Mouse (Mus musculus) kidney, embryonic 16.5 days (tissue): ENCODE results near the gene Hemgn. TPM values are rescaled to one million over a fixed set of nuclear protein-coding genes. Genes with fewer than 3 reads are reported as not detected.

ENCODE experiments used
- ATAC-seq: fragments of 200-750 bp; cut with Nextera tagmentation; 2 replicates; pipeline ENCODE4 v1.8.0; 2017; ENCODE audit warnings: moderate TSS enrichment; ENCODE audit not compliant: low FRiP score, low TSS enrichment
- H3K27ac ChIP-seq: fragments of 300-500 bp; sonication (generic); 2 replicates; pipeline ENCODE4 v1.5.1; 2014; ENCODE audit warnings: low read length
- H3K27me3 ChIP-seq: fragments of 300-500 bp; sonication (generic); 2 replicates; pipeline ENCODE4 v1.6.1; 2014; ENCODE audit warnings: low read length, control low read depth, mixed read lengths; ENCODE audit not compliant: insufficient read depth
- H3K36me3 ChIP-seq: fragments of 300-500 bp; sonication (generic); 2 replicates; pipeline ENCODE4 v1.6.1; 2014; ENCODE audit warnings: low read length, control low read depth, mixed read lengths; ENCODE audit not compliant: insufficient read depth
- H3K4me1 ChIP-seq: fragments of 300-500 bp; sonication (generic); 2 replicates; pipeline ENCODE4 v1.6.1; 2014; ENCODE audit warnings: low read length, control low read depth, mixed read lengths; ENCODE audit not compliant: insufficient read depth
- H3K4me2 ChIP-seq: fragments of 300-500 bp; sonication (generic); replicated peaks from 2 replicates; pipeline ENCODE4 v1.6.1; 2014; ENCODE audit warnings: low read depth, low read length
- H3K4me3 ChIP-seq: fragments of 300-500 bp; sonication (generic); 2 replicates; pipeline ENCODE4 v1.5.1; 2014; ENCODE audit warnings: mild to moderate bottlenecking, low read length
- H3K9ac ChIP-seq: fragments of 300-500 bp; sonication (generic); replicated peaks from 2 replicates; pipeline ENCODE4 v1.6.1; 2014; ENCODE audit warnings: low read length
- H3K9me3 ChIP-seq: fragments of 300-500 bp; sonication (generic); 2 replicates; pipeline ENCODE4 v1.6.1; 2016; ENCODE audit warnings: low read length, control low read depth
- WGBS: fragments of 180-500 bp; shearing (Covaris S2); extraction: QIAGEN DNeasy Blood & Tissue Kit; methylation state at CpG from one replicate; pipeline ENCODE4 v1.1.7; 2014; 5-methylcytosine and 5-hydroxymethylcytosine counted together
- polyA plus RNA-seq: library from polyadenylated mRNA; unstranded; fragments of >200 nt; fragmentation: Nextera tagmentation; extraction: Ambion mirVana; gene quantifications from 2 replicates; pipeline ENCODE4 v1.2.1, GENCODE M21; 2015

Gene Hemgn
- polyA plus RNA-seq, 1 experiment from 2014 or later, result 1.4 TPM

GRCm38 (mm10) chr4:46418851-46419250 is 5.5 kb upstream of the Hemgn start:
- Histone ChIP-seq H3K36me3 (no peaks in the 10 kb centered on the region), H3K4me2 (no peak overlapping the region), H3K27ac (no peak overlapping the region), H3K4me1 (no peaks in the 10 kb centered on the region), H3K27me3 (no peaks in the 10 kb centered on the region), H3K9me3 (no peaks in the 10 kb centered on the region), H3K9ac (no peak overlapping the region), H3K4me3 (no peak overlapping the region)
- 89% methylated on average over 9 of the region's 9 CpGs for WGBS
- ATAC-seq, result no peak

GRCm38 (mm10) chr4:46417491-46417890 is 4.2 kb upstream of the Hemgn start:
- H3K9ac ChIP-seq, result no peak overlapping the region
- no peaks in the 10 kb centered on the region for H3K27me3 ChIP-seq
- H3K36me3 ChIP-seq, result no peaks in the 10 kb centered on the region
- H3K27ac ChIP-seq, result no peak overlapping the region
- no peaks in the 10 kb centered on the region for H3K9me3 ChIP-seq
- no peaks in the 10 kb centered on the region for H3K4me1 ChIP-seq
- ATAC-seq, result no peak
- H3K4me2 ChIP-seq, result no peak overlapping the region
- H3K4me3 ChIP-seq, result no peak overlapping the region
- 76% methylated on average over 3 of the region's 3 CpGs for WGBS

DNA sequence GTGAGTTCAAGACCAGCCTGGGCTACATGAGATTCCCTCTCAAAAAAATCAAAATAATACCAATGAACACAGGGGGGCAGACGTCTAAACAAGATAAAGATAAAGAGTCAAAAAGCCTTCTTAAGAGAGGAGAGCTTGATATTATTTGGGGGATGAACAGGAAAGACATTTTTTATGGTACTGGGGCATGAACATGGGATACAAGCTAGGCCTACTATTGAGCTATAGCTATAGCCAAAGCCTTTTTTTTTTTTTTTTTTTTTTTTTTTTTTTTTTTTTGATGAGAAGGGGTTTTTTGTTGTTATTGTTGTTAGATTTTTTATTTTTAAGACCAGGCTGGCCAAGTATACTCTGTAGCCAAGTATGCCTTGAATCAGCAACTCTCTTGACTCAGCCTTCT is 1.2 kb downstream of the Hemgn start:
- 56% methylated on average over 1 of the region's 1 CpGs for WGBS
- no peak for ATAC-seq
- H3K4me1 ChIP-seq, result no peaks in the 10 kb centered on the region
- H3K36me3 ChIP-seq, result no peaks in the 10 kb centered on the region
- H3K9ac ChIP-seq, result no peak overlapping the region
- H3K9me3 ChIP-seq, result no peaks in the 10 kb centered on the region
- no peaks in the 10 kb centered on the region for H3K27me3 ChIP-seq
- no peak overlapping the region for H3K4me3 ChIP-seq
- no peak overlapping the region for H3K4me2 ChIP-seq
- H3K27ac ChIP-seq, result no peak overlapping the region

DNA sequence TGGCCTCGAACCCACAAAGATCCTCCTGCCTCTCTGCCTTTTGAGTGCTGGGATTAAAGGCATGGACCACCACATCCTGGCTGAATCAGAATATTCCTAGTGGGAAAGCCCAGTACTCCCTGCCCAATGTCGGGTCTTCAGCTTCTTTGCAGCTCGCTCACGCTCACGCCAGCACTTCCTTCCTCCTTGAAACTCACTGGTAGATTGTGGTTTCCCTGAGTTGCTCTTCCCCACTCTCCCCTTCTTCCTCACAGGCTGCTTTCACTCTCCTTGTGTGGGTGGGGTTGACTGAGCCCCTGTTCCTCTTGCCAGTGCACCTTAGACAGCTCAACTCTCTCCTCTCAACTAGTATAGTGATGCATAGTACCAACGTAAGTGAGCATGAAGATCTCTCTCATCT is 1.8 kb downstream of the Hemgn start:
- Histone ChIP-seq H3K9ac (no peak overlapping the region), H3K27ac (no peak overlapping the region), H3K27me3 (no peaks in the 10 kb centered on the region), H3K4me1 (no peaks in the 10 kb centered on the region), H3K4me2 (no peak overlapping the region), H3K4me3 (no peak overlapping the region), H3K9me3 (no peaks in the 10 kb centered on the region), H3K36me3 (no peaks in the 10 kb centered on the region)
- no peak for ATAC-seq
- WGBS, result 83% methylated on average over 6 of the region's 6 CpGs

- no peak for ATAC-seq
- Histone ChIP-seq H3K4me1 (no peaks in the 10 kb centered on the region), H3K36me3 (no peaks in the 10 kb centered on the region), H3K4me3 (no peak overlapping the region), H3K27ac (no peak overlapping the region), H3K9me3 (no peaks in the 10 kb centered on the region), H3K4me2 (no peak overlapping the region), H3K27me3 (no peaks in the 10 kb centered on the region), H3K9ac (no peak overlapping the region)
- WGBS, result 89% methylated on average over 5 of the region's 5 CpGs
These were observed 2.6 kb downstream of the Hemgn start for GRCm38 (mm10) chr4:46410677-46411076.

GRCm38 (mm10) chr4:46406966-46407703 is 6.2 kb downstream of the Hemgn start:
- H3K36me3 ChIP-seq, result no peaks in the 10 kb centered on the region
- H3K4me3 ChIP-seq, result no peak overlapping the region
- no peak overlapping the region for H3K27ac ChIP-seq
- no peaks in the 10 kb centered on the region for H3K9me3 ChIP-seq
- no peaks in the 10 kb centered on the region for H3K27me3 ChIP-seq
- no peaks in the 10 kb centered on the region for H3K4me1 ChIP-seq
- no peak overlapping the region for H3K4me2 ChIP-seq
- H3K9ac ChIP-seq, result no peak overlapping the region
- 90% methylated on average over 8 of the region's 8 CpGs for WGBS
- no peak for ATAC-seq

GRCm38 (mm10) chr4:46404042-46404795 is 9.1 kb downstream of the Hemgn start:
- Histone ChIP-seq H3K4me2 (no peak overlapping the region), H3K27me3 (no peaks in the 10 kb centered on the region), H3K27ac (no peak overlapping the region), H3K4me3 (no peak overlapping the region), H3K4me1 (no peaks in the 10 kb centered on the region), H3K36me3 (no peaks in the 10 kb centered on the region), H3K9ac (no peak overlapping the region), H3K9me3 (no peaks in the 10 kb centered on the region)
- 78% methylated on average over 6 of the region's 6 CpGs for WGBS
- no peak for ATAC-seq

- WGBS, result 76% methylated on average over 4 of the region's 4 CpGs
- ATAC-seq, result no peak
These were observed 14.5 kb downstream of the Hemgn start for GRCm38 (mm10) chr4:46398839-46399238.

DNA sequence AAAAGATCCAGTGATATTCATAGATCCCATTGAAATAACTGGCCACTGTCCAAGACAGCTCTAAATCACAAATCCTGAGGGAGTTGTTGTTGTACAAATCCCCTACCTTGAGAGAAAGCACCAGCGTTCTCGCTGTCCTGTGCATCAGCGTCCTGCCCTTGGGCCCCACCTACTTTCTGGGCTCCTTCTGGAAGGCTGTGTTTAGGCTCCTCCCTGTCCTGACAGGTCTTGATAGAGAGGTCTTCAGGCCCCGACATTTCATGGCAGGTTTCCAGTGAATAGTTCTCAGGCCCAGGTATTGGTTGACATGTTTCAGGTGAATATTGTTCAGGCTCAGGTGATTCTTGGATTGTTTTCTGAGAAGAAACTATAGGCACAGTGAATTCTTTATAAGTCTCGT is 17.6 kb downstream of the Hemgn start:
- no peak overlapping the region for H3K4me2 ChIP-seq
- H3K27me3 ChIP-seq, result no peaks in the 10 kb centered on the region
- H3K4me1 ChIP-seq, result no peaks in the 10 kb centered on the region
- H3K4me3 ChIP-seq, result no peak overlapping the region
- no peaks in the 10 kb centered on the region for H3K9me3 ChIP-seq
- 24% methylated on average over 5 of the region's 5 CpGs for WGBS
- no peak overlapping the region for H3K27ac ChIP-seq
- no peaks in the 10 kb centered on the region for H3K36me3 ChIP-seq
- no peak for ATAC-seq
- H3K9ac ChIP-seq, result no peak overlapping the region

More at GRCm38 (mm10) chr4:46398839-46399238, 14.5 kb downstream of the Hemgn start:
- no peaks in the 10 kb centered on the region for H3K4me1 ChIP-seq
- H3K4me3 ChIP-seq, result no peak overlapping the region
- H3K27ac ChIP-seq, result no peak overlapping the region
- no peaks in the 10 kb centered on the region for H3K27me3 ChIP-seq
- no peak overlapping the region for H3K4me2 ChIP-seq
- H3K9me3 ChIP-seq, result no peaks in the 10 kb centered on the region
- no peaks in the 10 kb centered on the region for H3K36me3 ChIP-seq
- H3K9ac ChIP-seq, result no peak overlapping the region

DNA sequence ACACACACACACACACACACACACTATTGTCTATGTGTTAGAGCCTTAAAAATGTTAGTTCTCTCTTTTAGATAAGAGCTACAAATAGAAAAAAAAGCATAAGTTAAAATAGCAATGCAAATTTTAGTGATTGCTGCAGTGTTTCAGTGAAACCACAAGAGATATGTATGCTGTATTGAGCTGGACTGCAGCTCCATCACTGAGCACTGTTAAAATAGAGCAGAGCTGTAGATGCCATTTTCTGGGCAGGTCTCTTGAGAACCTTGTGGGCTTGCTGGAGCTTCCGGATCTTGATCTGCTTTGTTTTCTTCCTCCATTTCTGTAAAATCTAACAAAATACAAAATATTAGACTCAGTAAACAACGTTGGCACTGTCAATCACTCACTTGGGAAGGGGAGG is 18.9 kb downstream of the Hemgn start:
- H3K4me2 ChIP-seq, result no peak overlapping the region
- no peak overlapping the region for H3K27ac ChIP-seq
- 0 out of 2 replicates have a peak, but pooled peaks cover 3% of the 10 kb centered on the region for H3K4me1 ChIP-seq
- no peak overlapping the region for H3K9ac ChIP-seq
- WGBS, result 72% methylated on average over 2 of the region's 2 CpGs
- H3K36me3 ChIP-seq, result no peaks in the 10 kb centered on the region
- H3K4me3 ChIP-seq, result no peak overlapping the region
- ATAC-seq, result no peak
- H3K27me3 ChIP-seq, result no peaks in the 10 kb centered on the region
- H3K9me3 ChIP-seq, result no peaks in the 10 kb centered on the region
